Mouse (Mus musculus) B cell, adult 67 days (primary cell): ENCODE results near the gene Gm21497. TPM values are rescaled to one million over a fixed set of nuclear protein-coding genes. Genes with fewer than 3 reads are reported as not detected.

ENCODE experiments used
- total RNA-seq, 2 experiments: library from RNA; stranded (reverse); gene quantifications; 4 replicates each; pipeline ENCODE4 v1.2.4; 2023

Gm21497 gene
- total RNA-seq: not detected

DNA sequence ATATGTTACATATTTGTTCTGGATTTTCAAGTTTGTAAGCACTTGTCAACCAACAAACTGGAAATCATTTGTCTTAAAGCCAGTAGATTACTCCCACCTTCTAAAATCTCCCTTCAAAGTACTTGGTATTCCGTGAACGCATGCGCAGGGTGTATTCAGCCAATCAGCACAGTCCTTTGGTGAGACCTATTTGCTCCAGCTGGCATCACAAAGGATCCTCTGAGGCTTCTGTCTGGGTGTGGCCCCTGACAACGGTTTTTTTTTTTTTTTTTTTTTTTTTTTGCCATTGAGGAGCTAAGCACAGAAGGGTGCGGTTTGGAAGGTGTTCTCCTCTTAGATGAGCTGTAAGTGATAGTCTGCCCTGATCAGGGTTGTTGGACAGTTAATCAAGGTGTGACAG, at the start of gene Gm21497:
Gene Gm21497 (plus strand): TSS at position 301 of the 400 bp plus-strand sequence.

